Mouse (Mus musculus) bone marrow, adult 2 months (tissue): ENCODE measurements around the gene Lysmd2. TPM values are rescaled to one million over a fixed set of nuclear protein-coding genes. Genes with fewer than 3 reads are reported as not detected.
"Not testable (repeated sequence)": the region's sequence is repeated elsewhere in the genome, so short reads cannot be mapped to it uniquely, and the experiment has no call there.

Experiments used
- H3K27ac ChIP-seq: fragments of 200-500 bp; 2 replicates; pipeline ENCODE4 v1.5.1; 2012; ENCODE audit warnings: low read depth, mild to moderate bottlenecking, control low read depth, inconsistent platforms, low read length; ENCODE audit not compliant: control insufficient read depth, poor library complexity, insufficient read depth
- H3K4me1 ChIP-seq: fragments of 200-500 bp; 2 replicates; pipeline ENCODE4 v1.6.1; 2011; ENCODE audit warnings: low read length; ENCODE audit not compliant: control insufficient read depth, insufficient read depth
- H3K4me3 ChIP-seq: fragments of 200-500 bp; replicated peaks from 2 replicates; pipeline ENCODE3; 2011; ENCODE audit warnings: mild to moderate bottlenecking, low read depth, low read length, control low read depth; ENCODE audit not compliant: control insufficient read depth
- CTCF ChIP-seq: fragments of 200-500 bp; IDR thresholded peaks from 2 replicates; pipeline ENCODE4 v1.5.1; 2011; ENCODE audit warnings: low read length, control low read depth; ENCODE audit not compliant: control insufficient read depth, insufficient read depth
- POLR2A ChIP-seq: fragments of 200-500 bp; IDR thresholded peaks from 2 replicates; pipeline ENCODE4 v1.6.1; 2011; ENCODE audit warnings: low read depth, mild to moderate bottlenecking, control low read depth, low read length, borderline replicate concordance; ENCODE audit not compliant: control insufficient read depth
- WGBS: fragments of 180-500 bp; shearing (Covaris S2); methylation state at CpG from one replicate; pipeline ENCODE4 v1.1.7; 2018; 5-methylcytosine and 5-hydroxymethylcytosine counted together
- polyA plus RNA-seq: library from polyadenylated mRNA; stranded (reverse); fragments of >200 nt; gene quantifications from 2 replicates; pipeline ENCODE4 v1.2.4, GENCODE M21; 2011; ENCODE audit warnings: low replicate concordance; ENCODE audit not compliant: missing spikeins, insufficient read depth, insufficient read length

Lysmd2 gene
- polyA plus RNA-seq, 1 experiment, result 3.8 TPM

DNA sequence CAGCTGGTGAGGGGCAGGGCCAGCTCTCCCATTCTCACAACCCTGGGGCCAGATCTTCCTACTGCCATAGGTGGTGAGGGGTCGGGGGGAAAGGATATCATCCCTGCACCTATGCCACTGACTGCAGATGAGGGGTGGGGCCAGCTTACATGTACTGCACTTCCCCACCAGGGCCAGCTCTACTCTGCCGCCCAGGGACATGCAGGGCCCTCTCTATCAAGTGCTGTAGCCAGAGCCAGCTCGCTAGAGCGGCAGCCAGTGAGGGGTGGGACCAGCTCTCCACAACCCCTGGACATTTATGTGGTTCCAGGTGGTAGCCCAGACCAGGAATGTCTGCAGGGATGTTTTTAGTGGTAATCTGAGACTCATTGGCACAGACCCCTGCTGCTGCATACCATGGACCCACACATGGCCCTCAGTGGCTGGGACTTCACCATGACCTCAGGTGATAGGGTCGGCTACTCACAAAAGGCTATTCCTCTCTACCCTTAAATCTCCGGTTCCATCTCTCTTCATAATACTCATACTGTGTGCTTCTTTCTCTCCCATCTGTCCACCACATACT, 6.6 kb upstream of the Lysmd2 start:
- Histone ChIP-seq H3K27ac (no peak overlapping the region), H3K4me3 (no peak overlapping the region), H3K4me1 (no peaks in the 10 kb centered on the region)
- TF ChIP-seq CTCF (no peak), POLR2A (no peak)
- WGBS, result 84% methylated on average over 6 of the region's 6 CpGs

DNA sequence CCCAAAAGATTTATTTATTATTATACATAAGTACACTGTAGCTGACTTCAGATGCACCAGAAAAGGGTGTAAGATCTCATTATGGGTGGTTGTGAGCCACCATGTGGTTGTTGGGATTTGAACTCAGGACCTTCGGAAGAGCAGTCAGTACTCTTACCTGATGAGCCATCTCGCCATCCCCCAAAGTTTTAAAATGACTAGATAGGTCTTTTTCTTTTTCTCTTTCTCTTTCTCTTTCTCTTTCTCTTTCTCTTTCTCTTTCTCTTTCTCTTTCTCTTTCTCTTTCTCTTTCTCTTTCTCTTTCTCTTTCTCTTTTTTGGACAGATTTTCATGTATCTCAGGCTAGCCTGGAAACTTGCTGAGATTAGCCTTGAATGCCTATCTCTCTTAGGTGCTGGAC, 5.8 kb upstream of the Lysmd2 start:
- 79% methylated on average over 2 of the region's 2 CpGs for WGBS
- H3K4me3 ChIP-seq, H3K4me1 ChIP-seq, H3K27ac ChIP-seq: not testable (repeated sequence)

GRCm38 (mm10) chr9:75621428-75621827, 4.1 kb upstream of the Lysmd2 start:
- TF ChIP-seq CTCF (no peak), POLR2A (no peak)
- Histone ChIP-seq H3K4me1 (no peaks in the 10 kb centered on the region), H3K27ac (no peak overlapping the region), H3K4me3 (no peak overlapping the region)
- 79% methylated on average over 3 of the region's 3 CpGs for whole genome bisulfite sequencing

DNA sequence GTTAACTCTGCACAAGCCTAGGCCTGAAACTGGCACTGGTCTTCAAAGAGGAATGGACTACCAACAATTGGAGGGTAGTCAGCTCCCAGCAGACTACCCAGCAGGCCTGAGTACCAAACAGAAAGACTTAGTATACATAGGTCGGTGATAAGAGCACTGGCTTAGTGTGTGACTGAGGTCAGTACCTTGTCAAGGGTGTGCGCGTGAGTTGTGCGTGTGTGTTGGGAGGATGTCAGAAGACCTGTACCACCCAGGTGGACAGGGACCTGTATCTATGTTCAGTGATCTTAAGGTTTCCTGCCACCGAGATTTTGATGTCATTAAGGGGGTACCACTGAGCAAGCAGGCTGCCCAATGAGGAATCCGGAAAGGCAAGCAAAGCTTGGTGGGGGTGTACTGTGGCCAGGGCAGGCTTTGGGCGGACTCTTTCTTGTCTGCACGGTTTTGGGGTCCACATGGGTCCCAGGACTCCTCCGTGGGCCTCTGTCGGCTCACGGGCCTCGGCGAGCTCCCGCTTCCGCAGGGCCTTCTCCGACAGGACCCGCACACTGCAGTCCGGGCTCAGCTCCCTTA, 472 bp upstream of the Lysmd2 start:
- no peak overlapping the region for H3K27ac ChIP-seq
- WGBS, result 22% methylated on average over 18 of the region's 18 CpGs
- no peak overlapping the region for H3K4me3 ChIP-seq
- no peak for TF ChIP-seq POLR2A
- no peaks in the 10 kb centered on the region for H3K4me1 ChIP-seq

DNA sequence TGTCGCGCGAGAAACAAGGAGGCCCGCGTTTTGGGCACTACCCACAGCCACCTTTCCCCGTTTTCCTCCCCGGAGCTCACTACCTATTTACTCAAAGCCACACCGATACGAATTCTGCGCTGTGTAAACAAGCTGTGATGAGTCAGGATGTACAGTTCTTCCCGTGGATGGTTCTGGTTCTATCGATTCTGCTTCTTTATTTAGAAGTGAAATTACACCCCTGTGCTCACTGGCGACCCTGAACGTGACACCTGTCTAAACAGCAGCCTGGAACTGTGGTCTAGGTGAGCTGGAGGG, 715 bp downstream of the Lysmd2 start:
- H3K27ac ChIP-seq, result no peak overlapping the region
- no peaks in the 10 kb centered on the region for H3K4me1 ChIP-seq
- no peak overlapping the region for H3K4me3 ChIP-seq
- WGBS, result under 1% methylated on average over 14 of the region's 14 CpGs
- TF ChIP-seq POLR2A, result no peak
- no peak for TF ChIP-seq CTCF

DNA sequence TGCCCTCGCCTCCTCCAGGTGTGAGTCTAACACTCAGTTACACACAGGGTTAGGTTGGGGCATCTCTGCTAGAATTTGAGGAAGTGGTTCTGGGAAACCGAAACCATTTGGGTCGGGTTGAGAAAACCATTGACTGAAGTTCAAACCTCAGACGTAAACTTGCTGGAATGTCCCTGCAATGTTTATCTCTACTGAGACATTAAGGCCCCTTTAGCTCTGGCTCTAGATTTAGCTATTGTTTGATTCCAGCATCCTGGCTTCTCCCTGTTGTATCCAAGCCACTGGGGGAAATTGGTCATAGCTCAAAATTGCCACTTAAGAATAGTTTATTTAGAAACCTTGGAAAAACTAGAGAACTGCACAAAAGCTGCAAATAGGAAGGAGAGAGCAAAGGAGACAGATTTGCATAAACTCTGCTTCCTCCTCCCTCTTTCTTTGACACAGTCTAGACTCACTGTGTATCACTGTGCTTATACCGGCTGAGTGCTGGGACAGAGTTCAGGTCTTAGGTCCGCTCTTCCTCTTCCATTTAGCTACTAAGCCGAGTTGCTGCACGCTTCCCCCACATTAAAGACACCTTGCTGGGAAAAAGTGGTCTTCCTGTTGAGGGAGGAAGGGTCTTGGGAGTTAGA, 5.4 kb downstream of the Lysmd2 start:
- TF ChIP-seq POLR2A (no peak), CTCF (no peak)
- H3K27ac ChIP-seq, result no peak overlapping the region

DNA sequence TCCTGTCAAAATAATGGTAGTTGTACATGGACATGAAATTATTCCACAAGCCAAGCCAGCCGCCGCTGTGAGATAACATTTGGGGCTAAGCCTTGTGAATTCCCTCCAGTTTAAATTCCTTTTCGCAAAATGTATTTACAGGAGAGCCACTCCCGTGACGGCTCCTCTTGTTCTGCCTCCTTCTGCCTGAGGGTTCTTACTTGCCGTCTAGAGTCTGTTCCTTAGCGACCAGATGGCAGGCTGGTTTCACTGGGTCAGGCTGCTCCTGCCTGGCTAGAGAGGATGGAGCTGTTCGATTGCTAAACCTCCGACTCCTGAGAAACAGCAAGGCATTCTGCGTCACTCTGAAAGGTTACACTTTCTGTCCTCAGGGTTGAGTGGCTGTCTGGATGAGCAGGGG, 6.6 kb downstream of the Lysmd2 start:
- WGBS, result 85% methylated on average over 10 of the region's 10 CpGs
- no peak overlapping the region for H3K4me3 ChIP-seq
- TF ChIP-seq CTCF (no peak), POLR2A (no peak)
- no peaks in the 10 kb centered on the region for H3K4me1 ChIP-seq
- H3K27ac ChIP-seq, result no peak overlapping the region

More for the DNA sequence above, 5.4 kb downstream of the Lysmd2 start:
- Histone ChIP-seq H3K4me3 (no peak overlapping the region), H3K4me1 (no peaks in the 10 kb centered on the region)
- 43% methylated on average over 8 of the region's 8 CpGs for WGBS

DNA sequence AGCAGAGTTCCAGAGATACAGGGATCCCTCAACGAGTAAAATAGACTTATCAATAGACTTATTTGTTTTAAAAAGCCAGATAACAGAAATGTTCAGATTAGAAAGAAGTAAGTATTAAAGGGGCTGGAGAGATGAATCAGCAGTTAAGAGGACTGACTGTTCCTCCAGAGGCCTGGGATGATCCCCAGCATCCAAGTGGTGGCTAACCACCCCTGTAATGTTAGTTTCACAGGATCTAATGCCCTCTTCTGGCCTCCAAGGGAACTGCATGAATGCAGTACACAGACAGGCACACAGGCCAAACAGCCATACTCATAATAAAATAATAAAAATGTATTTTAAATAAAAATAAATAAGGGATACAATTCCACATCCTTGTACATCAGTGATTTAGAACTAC, 7.4 kb downstream of the Lysmd2 start:
- WGBS, result 92% methylated on average over 1 of the region's 1 CpGs
- Histone ChIP-seq H3K27ac (no peak overlapping the region), H3K4me1 (no peaks in the 10 kb centered on the region), H3K4me3 (no peak overlapping the region)
- TF ChIP-seq CTCF (no peak), POLR2A (no peak)

- no peak for TF ChIP-seq POLR2A
- TF ChIP-seq CTCF, result no peak
- Histone ChIP-seq H3K27ac (no peak overlapping the region), H3K4me1 (no peaks in the 10 kb centered on the region), H3K4me3 (no peak overlapping the region)
- 81% methylated on average over 8 of the region's 8 CpGs for WGBS
Measured at GRCm38 (mm10) chr9:75633603-75634002, 8.1 kb downstream of the Lysmd2 start.
